Mouse (Mus musculus): ENCODE measurements around the gene Mcub.

DNA sequence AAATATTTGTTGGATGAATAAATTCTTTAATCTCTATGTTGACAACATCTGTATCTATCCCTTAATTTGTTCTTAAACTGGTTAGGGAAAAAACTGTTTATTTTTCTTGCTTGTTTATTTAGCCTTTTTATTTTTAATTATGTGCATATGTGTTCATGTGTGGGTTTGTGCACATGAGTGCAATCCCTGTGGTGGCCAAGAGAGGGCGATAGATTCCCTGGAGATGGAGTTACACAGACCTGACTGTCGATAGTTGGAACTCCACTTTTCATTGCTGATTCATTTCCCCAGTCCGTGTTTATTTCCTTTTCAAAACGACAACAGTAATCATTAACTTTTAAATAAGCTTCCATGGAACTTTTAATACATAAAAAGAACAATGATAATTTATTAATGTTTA is 37.6 kb downstream of the Mcub start:
- no peak for TF ChIP-seq BHLHE40 (IDR thresholded peaks at IDR 0.05; ENCODE audit: low read depth, low read length)
- TF ChIP-seq HCFC1 (IDR thresholded peaks at IDR 0.05; ENCODE audit: low read depth, low read length): no peak
- TF ChIP-seq USF2 (conservative IDR thresholded peaks at IDR 0.05; ENCODE audit: low read depth, low read length): no peak
- no peak for TF ChIP-seq MAFK (IDR thresholded peaks at IDR 0.05; ENCODE audit: insufficient replicate concordance, low read length)
- TF ChIP-seq CTCF (conservative IDR thresholded peaks at IDR 0.05 in 1 of 2, IDR thresholded peaks at IDR 0.05 in 1 of 2; ENCODE audit: low read depth in 2 of 2, low read length in 2 of 2): peak; percentile 33 to 61; a peak in 3 of 4 replicates
